Mouse (Mus musculus) embryonic facial prominence, embryonic 10.5 days (tissue): ENCODE results near the gene Ap5s1. TPM values are rescaled to one million over a fixed set of nuclear protein-coding genes. Genes with fewer than 3 reads are reported as not detected.
A peak's percentile ranks its signal among the peaks of the same experiment; 100 is the strongest.

Experiments used
- DNase-seq: peaks from one replicate; pipeline ENCODE4 v3.0.0-alpha.2; 2017; ENCODE audit warnings: low spot score
- H3K27ac ChIP-seq: fragments of 300-500 bp; sonication (generic); replicated peaks from 2 replicates; pipeline ENCODE4 v1.5.1; 2016; ENCODE audit warnings: mild to moderate bottlenecking
- H3K27me3 ChIP-seq: fragments of 300-500 bp; sonication (generic); replicated peaks from 2 replicates; pipeline ENCODE4 v1.6.1; 2016; ENCODE audit warnings: low read depth, mild to moderate bottlenecking; ENCODE audit not compliant: poor library complexity, severe bottlenecking
- H3K36me3 ChIP-seq: fragments of 300-500 bp; sonication (generic); replicated peaks from 2 replicates; pipeline ENCODE4 v1.6.1; 2016; ENCODE audit warnings: mild to moderate bottlenecking, moderate library complexity
- H3K4me1 ChIP-seq: fragments of 300-500 bp; sonication (generic); 2 replicates; pipeline ENCODE4 v1.6.1; 2016
- H3K4me3 ChIP-seq: fragments of 300-500 bp; sonication (generic); 2 replicates; pipeline ENCODE4 v1.5.1; 2016; ENCODE audit warnings: mild to moderate bottlenecking, moderate library complexity
- H3K9me3 ChIP-seq: fragments of 300-500 bp; sonication (generic); 2 replicates; pipeline ENCODE4 v1.6.1; 2016; ENCODE audit warnings: mild to moderate bottlenecking
- WGBS: fragments of 180-500 bp; shearing (Covaris S2); methylation state at CpG from one replicate; pipeline ENCODE4 v1.1.7; 2016; 5-methylcytosine and 5-hydroxymethylcytosine counted together
- polyA plus RNA-seq: library from polyadenylated mRNA; unstranded; fragments of >200 nt; fragmentation: Nextera tagmentation; extraction: Ambion mirVana; gene quantifications from 2 replicates; pipeline ENCODE4 v1.2.1, GENCODE M21; 2016

Gene Ap5s1
- polyA plus RNA-seq, 1 experiment from 2014 or later, result 23.3 TPM

GRCm38 (mm10) chr2:131175286-131175944 lies 31.5 kb upstream of the Ap5s1 start:
- DNase-seq, result no peak
- Histone ChIP-seq H3K9me3 (no peaks in the 10 kb centered on the region), H3K4me1 (peaks cover 70% of the 10 kb centered on the region), H3K4me3 (no peak overlapping the region), H3K36me3 (peaks cover 31% of the 10 kb centered on the region), H3K27me3 (peaks cover 41% of the 10 kb centered on the region), H3K27ac (no peak overlapping the region)
- 74% methylated on average over 3 of the region's 3 CpGs for WGBS

GRCm38 (mm10) chr2:131175945-131176309 lies 31.0 kb upstream of the Ap5s1 start:
- H3K4me1 ChIP-seq, result peaks cover 67% of the 10 kb centered on the region
- peaks cover 31% of the 10 kb centered on the region for H3K36me3 ChIP-seq
- peaks cover 36% of the 10 kb centered on the region for H3K27me3 ChIP-seq
- H3K9me3 ChIP-seq, result no peaks in the 10 kb centered on the region
- DNase-seq, result no peak
- H3K27ac ChIP-seq, result no peak overlapping the region
- H3K4me3 ChIP-seq, result no peak overlapping the region
- 95% methylated on average over 1 of the region's 1 CpGs for WGBS

- H3K27ac ChIP-seq, result no peak overlapping the region; the same call in 1 of the 2 replicates
- H3K9me3 ChIP-seq, result no peaks in the 10 kb centered on the region
- DNase-seq, result no peak
- peaks cover 31% of the 10 kb centered on the region for H3K27me3 ChIP-seq
- peak overlapping the region; percentile 88; the same call in 1 of the 2 replicates for H3K4me3 ChIP-seq
- peaks cover 31% of the 10 kb centered on the region for H3K36me3 ChIP-seq
- H3K4me1 ChIP-seq, result peaks cover 61% of the 10 kb centered on the region
- 70% methylated on average over 5 of the region's 5 CpGs for WGBS
Measured at GRCm38 (mm10) chr2:131176491-131176890, 30.4 kb upstream of the Ap5s1 start.

DNA sequence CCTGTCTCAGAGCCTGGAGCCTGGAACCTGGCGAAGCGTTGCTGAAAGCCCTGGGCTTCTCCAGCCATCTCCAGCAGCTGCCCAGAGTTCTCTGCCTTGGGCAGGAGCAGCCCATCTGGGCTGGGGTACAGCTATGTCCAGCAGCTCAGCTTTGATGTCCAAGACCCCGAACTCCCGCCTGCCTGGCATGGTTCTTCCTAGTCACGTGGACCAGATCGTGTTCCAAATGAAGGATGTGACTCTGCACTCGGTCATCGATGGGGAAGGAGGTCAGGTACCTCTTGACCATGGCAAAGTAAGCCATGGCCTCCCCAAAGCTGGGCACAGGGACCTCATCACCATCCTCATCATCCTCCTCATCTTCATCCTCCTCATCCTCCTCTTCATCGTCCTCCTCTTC lies 28.9 kb upstream of the Ap5s1 start:
- Histone ChIP-seq H3K4me1 (peaks cover 54% of the 10 kb centered on the region), H3K27me3 (peaks cover 16% of the 10 kb centered on the region), H3K36me3 (peaks cover 31% of the 10 kb centered on the region), H3K27ac (peak overlapping the region; percentile 19; the same call in 1 of the 2 replicates), H3K4me3 (peak overlapping the region; percentile 88), H3K9me3 (no peaks in the 10 kb centered on the region)
- 90% methylated on average over 9 of the region's 9 CpGs for WGBS
- no peak for DNase-seq

GRCm38 (mm10) chr2:131178828-131179245 lies 28.0 kb upstream of the Ap5s1 start:
- Histone ChIP-seq H3K36me3 (peaks cover 31% of the 10 kb centered on the region), H3K4me3 (peak overlapping the region; percentile 88), H3K27ac (peak overlapping the region; percentile 92), H3K27me3 (peaks cover 7% of the 10 kb centered on the region), H3K9me3 (no peaks in the 10 kb centered on the region), H3K4me1 (peaks cover 54% of the 10 kb centered on the region)
- DNase-seq, result peak; percentile 54
- 38% methylated on average over 26 of the region's 26 CpGs for WGBS

DNA sequence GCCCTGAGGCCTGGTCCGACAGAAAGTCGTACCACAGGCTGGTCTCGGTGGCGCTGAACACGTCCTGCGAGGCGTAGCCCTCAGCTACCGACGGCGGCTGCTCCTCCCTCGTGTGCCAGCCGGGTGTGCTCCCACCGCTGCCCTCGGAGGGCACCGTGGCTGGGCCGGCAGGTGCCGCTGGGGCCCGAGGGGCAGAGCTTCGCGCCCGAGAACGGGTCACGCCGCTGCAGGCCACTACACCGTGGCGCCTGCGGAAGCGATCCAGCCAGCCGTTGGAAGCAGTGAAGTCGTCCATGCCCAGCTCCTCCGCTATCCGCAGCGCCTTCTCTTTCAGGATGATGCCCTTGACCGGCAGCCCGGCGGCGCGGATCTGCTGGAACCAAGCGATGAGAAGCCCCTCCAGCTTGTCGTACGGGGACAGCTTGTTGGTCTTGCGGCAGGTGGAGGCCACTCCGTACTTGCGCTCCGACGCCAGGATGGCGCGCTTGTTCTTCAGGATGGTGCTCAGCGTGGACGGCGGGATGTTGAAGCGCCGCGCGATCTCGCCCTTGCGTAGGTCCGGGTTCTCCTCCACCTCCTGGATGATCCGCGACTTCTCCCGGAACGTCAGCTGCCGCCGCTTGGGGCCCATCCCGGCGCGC lies 27.5 kb upstream of the Ap5s1 start:
- peaks cover 50% of the 10 kb centered on the region for H3K4me1 ChIP-seq
- H3K27me3 ChIP-seq, result peaks cover 2% of the 10 kb centered on the region; the same call in 1 of the 2 replicates
- H3K27ac ChIP-seq, result peak overlapping the region; percentile 92
- WGBS, result 1% methylated on average over 67 of the region's 67 CpGs
- H3K36me3 ChIP-seq, result peaks cover 31% of the 10 kb centered on the region
- DNase-seq, result peak; percentile 77
- no peaks in the 10 kb centered on the region for H3K9me3 ChIP-seq
- H3K4me3 ChIP-seq, result peak overlapping the region; percentile 88

- Histone ChIP-seq H3K27me3 (no peaks in the 10 kb centered on the region), H3K36me3 (peaks cover 31% of the 10 kb centered on the region), H3K27ac (peak within 1 kb of the TSS; percentile 92), H3K4me1 (peaks cover 45% of the 10 kb centered on the region), H3K9me3 (no peaks in the 10 kb centered on the region), H3K4me3 (peak within 1 kb of the TSS; percentile 88)
- DNase-seq, result peak; percentile 91
- 2% methylated on average over 57 of the region's 57 CpGs for WGBS
Measured at GRCm38 (mm10) chr2:131179990-131180587, 26.8 kb upstream of the Ap5s1 start, which contains the start of gene Cenpb. TSS of gene Cenpb (minus strand) at chr2:131180067.

DNA sequence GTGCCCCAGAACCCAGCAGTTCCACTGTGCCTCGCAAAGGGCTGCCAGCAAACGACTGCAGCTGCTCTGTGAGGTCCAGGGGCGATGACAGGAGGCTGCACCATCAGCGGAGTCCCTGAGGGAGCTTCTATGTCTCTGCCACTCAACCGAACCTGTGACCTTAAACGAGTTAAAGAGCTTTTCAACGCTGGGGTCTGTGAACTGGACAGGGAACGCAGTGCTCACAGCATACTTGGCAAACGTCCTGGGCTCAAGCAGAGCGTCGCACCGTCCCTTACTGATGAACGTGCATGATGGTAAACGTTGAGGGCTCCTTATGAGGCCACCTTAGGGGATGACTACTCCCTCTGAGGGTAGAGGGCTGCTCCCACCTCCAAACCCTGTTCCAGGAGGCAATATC lies 20.5 kb upstream of the Ap5s1 start:
- peaks cover 8% of the 10 kb centered on the region; the same call in 1 of the 2 replicates for H3K27me3 ChIP-seq
- peak overlapping the region; percentile 76 for H3K4me3 ChIP-seq
- peaks cover 54% of the 10 kb centered on the region for H3K4me1 ChIP-seq
- DNase-seq, result no peak
- peaks cover 13% of the 10 kb centered on the region for H3K36me3 ChIP-seq
- no peaks in the 10 kb centered on the region for H3K9me3 ChIP-seq
- 2% methylated on average over 14 of the region's 14 CpGs for WGBS
- peak overlapping the region; percentile 93 for H3K27ac ChIP-seq

GRCm38 (mm10) chr2:131186771-131187601 lies 19.9 kb upstream of the Ap5s1 start, which contains the start of the genes Cdc25b and Spef1:
TSS of gene Cdc25b (plus strand) at chr2:131186949.
TSS of gene Spef1 (minus strand) at chr2:131187282.
- peak within 1 kb of the TSS; percentile 93 for H3K27ac ChIP-seq
- peak; percentile 92 for DNase-seq
- peaks cover 58% of the 10 kb centered on the region for H3K4me1 ChIP-seq
- H3K9me3 ChIP-seq, result no peaks in the 10 kb centered on the region
- peak within 1 kb of the TSS; percentile 76 for H3K4me3 ChIP-seq
- H3K36me3 ChIP-seq, result peaks cover 19% of the 10 kb centered on the region
- under 1% methylated on average over 43 of the region's 43 CpGs for WGBS
- peaks cover 8% of the 10 kb centered on the region; the same call in 1 of the 2 replicates for H3K27me3 ChIP-seq

GRCm38 (mm10) chr2:131187602-131187922 lies 19.3 kb upstream of the Ap5s1 start:
- peaks cover 58% of the 10 kb centered on the region for H3K4me1 ChIP-seq
- peak overlapping the region; percentile 76 for H3K4me3 ChIP-seq
- peaks cover 23% of the 10 kb centered on the region for H3K36me3 ChIP-seq
- WGBS, result 27% methylated on average over 3 of the region's 3 CpGs
- no peaks in the 10 kb centered on the region for H3K9me3 ChIP-seq
- DNase-seq, result peak; percentile 41
- peaks cover 8% of the 10 kb centered on the region; the same call in 1 of the 2 replicates for H3K27me3 ChIP-seq
- peak overlapping the region; percentile 93 for H3K27ac ChIP-seq

DNA sequence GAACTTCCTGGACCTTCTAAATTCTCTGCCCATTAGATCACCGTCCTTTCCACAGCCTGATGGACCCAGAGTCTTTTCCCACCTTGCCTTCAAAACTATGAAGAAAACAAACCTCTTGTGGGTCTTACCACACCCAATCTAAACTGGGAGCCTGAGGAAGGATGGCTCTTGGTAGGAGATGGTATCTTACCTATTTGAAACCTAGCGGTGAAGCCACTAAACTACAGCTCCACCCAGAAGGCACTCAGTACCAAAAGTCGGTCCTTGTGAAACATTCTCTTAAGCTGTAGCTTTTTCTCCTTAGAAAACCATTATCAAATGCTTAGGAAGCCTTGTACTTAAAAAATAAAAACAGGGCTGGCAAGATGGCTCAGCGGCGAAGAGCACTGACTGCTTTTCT lies 18.6 kb upstream of the Ap5s1 start:
- Histone ChIP-seq H3K9me3 (no peaks in the 10 kb centered on the region), H3K4me1 (peaks cover 58% of the 10 kb centered on the region), H3K36me3 (peaks cover 30% of the 10 kb centered on the region), H3K27ac (peak overlapping the region; percentile 93; the same call in 1 of the 2 replicates), H3K4me3 (peak overlapping the region; percentile 76), H3K27me3 (peaks cover 8% of the 10 kb centered on the region; the same call in 1 of the 2 replicates)
- 94% methylated on average over 5 of the region's 5 CpGs for WGBS
- DNase-seq, result no peak
